Mouse (Mus musculus) adrenal gland, adult 10 weeks (tissue): ENCODE measurements around the gene Bsx. TPM values are rescaled to one million over a fixed set of nuclear protein-coding genes. Genes with fewer than 3 reads are reported as not detected.

Experiments used
- polyA plus RNA-seq: library from polyadenylated mRNA; stranded (reverse); fragments of 350-450 nt; fragmentation: Illumina TruSeq; extraction: RNeasy Lipid Tissue Mini Kit (QIAGEN cat#74804); gene quantifications from one replicate; pipeline ENCODE4 v1.2.3, GENCODE M21; 2014; ENCODE audit warnings: low read depth, low replicate concordance

Bsx gene
- not detected for polyA plus RNA-seq

DNA sequence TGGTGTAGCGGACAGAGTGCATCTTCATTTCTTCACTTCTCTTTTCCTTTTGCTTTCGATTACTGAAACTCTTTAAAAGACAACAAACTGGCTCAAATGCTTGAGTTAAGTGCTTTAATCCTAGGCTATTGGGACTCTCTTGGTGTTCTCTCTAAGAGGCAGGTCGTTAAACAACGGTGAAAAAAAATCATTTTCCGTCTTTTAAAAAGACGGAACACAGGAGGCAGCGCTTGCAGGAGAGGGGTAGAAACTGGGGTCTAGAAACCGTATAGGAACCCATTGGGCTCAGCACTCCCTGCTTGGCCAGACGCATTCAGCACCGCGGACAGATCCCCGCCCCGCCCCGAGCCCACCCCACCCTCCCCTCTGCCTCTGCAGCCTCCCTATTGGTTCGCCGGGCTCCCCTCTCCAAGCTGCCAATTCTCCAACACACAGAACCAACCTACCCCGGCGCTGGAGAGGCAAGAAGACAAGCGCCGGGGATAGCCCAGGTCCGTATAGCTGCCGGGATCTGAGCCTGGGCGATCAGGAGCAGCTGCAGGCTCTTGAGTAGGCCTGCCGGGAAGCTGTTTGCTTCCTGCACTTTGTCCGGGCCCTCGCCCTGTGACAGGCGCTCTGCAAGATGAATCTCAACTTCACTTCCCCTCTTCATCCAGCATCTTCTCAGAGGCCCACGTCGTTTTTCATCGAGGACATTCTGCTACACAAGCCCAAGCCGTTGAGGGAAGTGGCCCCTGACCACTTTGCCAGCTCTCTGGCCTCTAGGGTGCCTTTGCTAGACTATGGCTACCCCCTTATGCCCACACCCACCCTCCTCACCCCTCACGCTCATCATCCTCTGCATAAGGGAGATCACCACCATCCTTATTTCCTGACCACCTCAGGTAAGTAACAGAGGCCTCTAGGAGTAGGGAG, at the start of gene Bsx:
Gene Bsx, plus strand, starts transcription at position 572 of the 915 bp plus-strand sequence.

Other genes with a start within 250 kb of the Bsx start
- gene Gm21915, start 203.5 kb upstream of the Bsx start, polyA plus RNA-seq = not detected
- 7.9 TPM for gene Clmp, start 188.2 kb upstream of the Bsx start, polyA plus RNA-seq
- gene Hspa8, start 73.1 kb upstream of the Bsx start, polyA plus RNA-seq = 2,487 TPM
- gene Jhy, start 90.0 kb downstream of the Bsx start, polyA plus RNA-seq = not detected
- not detected for gene Crtam, start 130.5 kb downstream of the Bsx start, polyA plus RNA-seq